Mouse (Mus musculus) stomach, embryonic 16.5 days (tissue): ENCODE results near the gene Sass6. TPM values are rescaled to one million over a fixed set of nuclear protein-coding genes. Genes with fewer than 3 reads are reported as not detected.

Source experiments
- ATAC-seq: fragments of 200-750 bp; cut with Nextera tagmentation; 2 replicates; pipeline ENCODE4 v1.8.0; 2017; ENCODE audit warnings: moderate number of reproducible peaks, moderate TSS enrichment; ENCODE audit not compliant: insufficient read depth, low FRiP score
- H3K27ac ChIP-seq: fragments of 300-500 bp; sonication (generic); 2 replicates; pipeline ENCODE4 v1.5.1; 2014; ENCODE audit warnings: low read length
- H3K27me3 ChIP-seq: fragments of 300-500 bp; sonication (generic); 2 replicates; pipeline ENCODE4 v1.6.1; 2014; ENCODE audit warnings: low read length, control low read depth, mixed read lengths; ENCODE audit not compliant: control insufficient read depth, insufficient read depth
- H3K36me3 ChIP-seq: fragments of 300-500 bp; sonication (generic); 2 replicates; pipeline ENCODE4 v1.6.1; 2014; ENCODE audit warnings: low read length; ENCODE audit not compliant: control insufficient read depth, insufficient read depth
- H3K4me1 ChIP-seq: fragments of 300-500 bp; sonication (generic); 2 replicates; pipeline ENCODE4 v1.6.1; 2014; ENCODE audit warnings: low read length, control low read depth, mixed read lengths; ENCODE audit not compliant: control insufficient read depth, insufficient read depth
- H3K4me2 ChIP-seq: fragments of 300-500 bp; sonication (generic); 2 replicates; pipeline ENCODE4 v1.6.1; 2014; ENCODE audit warnings: low read depth, low read length, mixed read lengths
- H3K4me3 ChIP-seq: fragments of 300-500 bp; sonication (generic); replicated peaks from 2 replicates; pipeline ENCODE4 v1.5.1; 2014; ENCODE audit warnings: mild to moderate bottlenecking, low read length
- H3K9ac ChIP-seq: fragments of 300-500 bp; sonication (generic); 2 replicates; pipeline ENCODE4 v1.6.1; 2014; ENCODE audit warnings: low read length
- H3K9me3 ChIP-seq: fragments of 300-500 bp; sonication (generic); replicated peaks from 2 replicates; pipeline ENCODE4 v1.6.1; 2016; ENCODE audit warnings: low read length, control low read depth; ENCODE audit not compliant: control insufficient read depth
- WGBS: fragments of 180-500 bp; shearing (Covaris S2); extraction: QIAGEN DNeasy Blood & Tissue Kit; methylation state at CpG from one replicate; pipeline ENCODE4 v1.1.7; 2014; 5-methylcytosine and 5-hydroxymethylcytosine counted together
- polyA plus RNA-seq: library from polyadenylated mRNA; unstranded; fragments of >200 nt; fragmentation: Nextera tagmentation; extraction: Ambion mirVana; gene quantifications from 2 replicates; pipeline ENCODE4 v1.2.1, GENCODE M21; 2015

The Sass6 gene
- polyA plus RNA-seq, 1 experiment from 2014 or later = 16.5 TPM

DNA sequence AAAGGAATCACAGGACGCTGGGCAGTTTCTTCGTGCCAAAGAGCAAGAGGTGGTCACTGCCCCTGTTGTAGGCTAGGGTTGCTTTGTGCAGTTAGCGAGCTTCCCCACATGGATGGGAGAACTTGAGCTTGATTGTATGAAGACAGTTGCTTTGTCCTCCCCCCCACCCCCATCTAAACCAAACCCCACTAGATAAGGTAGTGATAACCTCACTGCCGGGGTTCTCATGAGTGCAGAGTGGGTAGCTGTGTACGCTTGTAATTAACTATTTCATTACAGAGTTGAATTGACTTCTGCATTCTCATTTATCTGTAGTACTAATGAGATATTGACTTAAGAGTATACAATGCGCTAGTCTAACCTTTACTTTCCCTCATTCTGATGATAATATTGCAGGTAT lies 24.1 kb downstream of the Sass6 start:
- H3K4me2 ChIP-seq = no peak overlapping the region
- no peaks in the 10 kb centered on the region for H3K9me3 ChIP-seq
- H3K9ac ChIP-seq = no peak overlapping the region
- ATAC-seq = no peak
- peaks cover 5% of the 10 kb centered on the region; the same call in 1 of the 2 replicates for H3K4me1 ChIP-seq
- H3K36me3 ChIP-seq = 0 out of 2 replicates have a peak, but pooled peaks cover 4% of the 10 kb centered on the region
- 65% methylated on average over 6 of the region's 6 CpGs for WGBS
- no peak overlapping the region for H3K27ac ChIP-seq
- no peaks in the 10 kb centered on the region for H3K27me3 ChIP-seq
- H3K4me3 ChIP-seq = no peak overlapping the region

GRCm38 (mm10) chr3:116620636-116621370 lies 26.0 kb downstream of the Sass6 start:
- Histone ChIP-seq H3K4me1 (no peaks in the 10 kb centered on the region), H3K36me3 (0 out of 2 replicates have a peak, but pooled peaks cover 4% of the 10 kb centered on the region), H3K27me3 (no peaks in the 10 kb centered on the region), H3K27ac (no peak overlapping the region), H3K9ac (no peak overlapping the region), H3K4me2 (no peak overlapping the region), H3K9me3 (no peaks in the 10 kb centered on the region), H3K4me3 (no peak overlapping the region)
- no peak for ATAC-seq
- 91% methylated on average over 7 of the region's 7 CpGs for WGBS

GRCm38 (mm10) chr3:116622641-116623040 lies 27.9 kb downstream of the Sass6 start:
- 0 out of 2 replicates have a peak, but pooled peaks cover 4% of the 10 kb centered on the region for H3K36me3 ChIP-seq
- H3K27ac ChIP-seq = no peak overlapping the region
- no peaks in the 10 kb centered on the region for H3K4me1 ChIP-seq
- no peaks in the 10 kb centered on the region for H3K9me3 ChIP-seq
- no peak for ATAC-seq
- WGBS = 91% methylated on average over 7 of the region's 7 CpGs
- H3K4me2 ChIP-seq = no peak overlapping the region
- no peak overlapping the region for H3K9ac ChIP-seq
- H3K4me3 ChIP-seq = no peak overlapping the region
- H3K27me3 ChIP-seq = no peaks in the 10 kb centered on the region

- Histone ChIP-seq H3K4me1 (no peaks in the 10 kb centered on the region), H3K27me3 (no peaks in the 10 kb centered on the region), H3K36me3 (peaks cover 25% of the 10 kb centered on the region), H3K4me3 (no peak overlapping the region), H3K27ac (no peak overlapping the region), H3K4me2 (no peak overlapping the region), H3K9me3 (no peaks in the 10 kb centered on the region), H3K9ac (no peak overlapping the region)
- no peak for ATAC-seq
- 80% methylated on average over 1 of the region's 1 CpGs for WGBS
These were observed 36.7 kb downstream of the Sass6 start for GRCm38 (mm10) chr3:116631459-116631858.

- Histone ChIP-seq H3K9ac (no peak overlapping the region), H3K27me3 (no peaks in the 10 kb centered on the region), H3K4me1 (no peaks in the 10 kb centered on the region), H3K9me3 (no peaks in the 10 kb centered on the region), H3K4me2 (no peak overlapping the region), H3K4me3 (no peak overlapping the region), H3K36me3 (peaks cover 25% of the 10 kb centered on the region), H3K27ac (no peak overlapping the region)
- no peak for ATAC-seq
- WGBS = 86% methylated on average over 3 of the region's 3 CpGs
These were observed 38.2 kb downstream of the Sass6 start for GRCm38 (mm10) chr3:116632971-116633370.

DNA sequence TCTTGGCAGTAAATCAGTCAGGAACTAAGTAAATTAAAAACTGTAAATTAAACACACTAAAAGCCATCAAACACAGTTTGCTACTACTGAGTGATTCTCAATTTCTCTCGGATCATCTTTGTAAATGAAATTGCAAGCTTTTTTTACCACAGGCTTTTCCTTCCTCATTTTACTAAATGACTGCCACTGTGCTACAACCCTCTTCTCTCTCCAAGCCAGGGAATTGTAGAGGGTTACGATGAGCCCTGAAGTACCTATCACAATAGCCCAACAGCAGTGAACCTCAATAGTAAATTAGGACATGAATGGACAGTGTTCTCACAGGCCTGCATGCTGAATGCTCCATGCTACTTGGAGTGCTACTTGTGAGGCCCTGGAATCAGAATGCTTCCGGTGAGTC lies 39.3 kb downstream of the Sass6 start:
- Histone ChIP-seq H3K4me3 (no peak overlapping the region), H3K4me2 (no peak overlapping the region), H3K36me3 (peaks cover 25% of the 10 kb centered on the region), H3K27me3 (no peaks in the 10 kb centered on the region), H3K27ac (no peak overlapping the region), H3K9me3 (no peaks in the 10 kb centered on the region), H3K9ac (no peak overlapping the region), H3K4me1 (no peaks in the 10 kb centered on the region)
- no peak for ATAC-seq
- WGBS = 91% methylated on average over 3 of the region's 3 CpGs

- 89% methylated on average over 8 of the region's 8 CpGs for WGBS
- ATAC-seq = no peak
These were observed 40.1 kb downstream of the Sass6 start for GRCm38 (mm10) chr3:116634853-116635252.

GRCm38 (mm10) chr3:116635799-116636198 lies 41.0 kb downstream of the Sass6 start:
- Histone ChIP-seq H3K9ac (no peak overlapping the region), H3K9me3 (no peaks in the 10 kb centered on the region), H3K4me3 (no peak overlapping the region), H3K4me1 (no peaks in the 10 kb centered on the region), H3K27ac (no peak overlapping the region), H3K36me3 (peaks cover 26% of the 10 kb centered on the region), H3K4me2 (no peak overlapping the region), H3K27me3 (no peaks in the 10 kb centered on the region)
- WGBS = 51% methylated on average over 5 of the region's 5 CpGs
- ATAC-seq = no peak

More at GRCm38 (mm10) chr3:116634853-116635252, 40.1 kb downstream of the Sass6 start:
- H3K4me1 ChIP-seq = no peaks in the 10 kb centered on the region
- no peaks in the 10 kb centered on the region for H3K27me3 ChIP-seq
- no peak overlapping the region for H3K9ac ChIP-seq
- H3K27ac ChIP-seq = no peak overlapping the region
- H3K36me3 ChIP-seq = peaks cover 29% of the 10 kb centered on the region
- no peak overlapping the region for H3K4me3 ChIP-seq
- H3K9me3 ChIP-seq = no peaks in the 10 kb centered on the region
- H3K4me2 ChIP-seq = no peak overlapping the region

DNA sequence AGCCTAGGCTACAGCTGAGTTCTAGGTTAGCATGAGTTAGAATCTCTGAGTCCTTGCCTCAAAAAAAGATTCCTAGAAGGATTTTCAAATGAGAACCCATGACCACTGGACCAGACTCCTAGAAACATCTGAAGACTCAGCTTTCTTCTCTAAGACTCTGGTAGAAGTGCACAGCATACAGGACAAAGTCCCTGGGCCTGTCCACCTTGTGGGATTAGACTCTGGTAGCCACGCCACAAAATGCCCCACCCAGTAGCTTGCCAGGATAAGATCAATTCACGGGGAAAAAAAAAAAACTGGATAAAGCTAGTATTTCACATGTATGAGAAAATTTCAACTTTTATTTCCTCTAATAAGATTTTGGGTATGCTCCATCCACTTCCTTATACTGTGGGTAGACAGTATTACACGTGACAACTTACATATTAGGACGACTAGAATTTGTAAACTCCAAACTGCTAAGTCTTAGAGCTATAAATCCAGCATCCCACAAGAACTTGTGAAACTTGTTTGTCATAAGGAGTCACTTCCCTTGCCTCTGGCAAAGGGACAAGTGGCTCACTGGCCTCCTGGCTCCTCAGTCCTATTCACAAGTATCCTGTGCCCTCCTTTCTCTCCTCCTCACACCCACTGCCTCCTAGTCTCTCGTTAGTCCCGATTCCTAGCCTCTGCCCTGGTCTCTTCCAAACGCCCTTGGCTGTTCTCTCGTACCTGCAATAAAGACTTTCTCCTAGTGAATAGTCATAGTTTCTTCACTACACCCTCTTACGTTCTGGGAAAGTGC lies 43.1 kb downstream of the Sass6 start:
- no peak overlapping the region for H3K9ac ChIP-seq
- no peak overlapping the region for H3K4me2 ChIP-seq
- H3K27me3 ChIP-seq = no peaks in the 10 kb centered on the region
- H3K9me3 ChIP-seq = no peaks in the 10 kb centered on the region
- ATAC-seq = no peak
- no peak overlapping the region for H3K4me3 ChIP-seq
- no peak overlapping the region for H3K27ac ChIP-seq
- 81% methylated on average over 9 of the region's 9 CpGs for WGBS
- peaks cover 25% of the 10 kb centered on the region for H3K36me3 ChIP-seq
- H3K4me1 ChIP-seq = no peaks in the 10 kb centered on the region
